Mouse (Mus musculus): ENCODE results near the gene Prr22. TPM values are rescaled to one million over a fixed set of nuclear protein-coding genes. Genes with fewer than 3 reads are reported as not detected.

Prr22 gene
- polyA plus RNA-seq, 1 experiment, result 0.16 TPM

DNA sequence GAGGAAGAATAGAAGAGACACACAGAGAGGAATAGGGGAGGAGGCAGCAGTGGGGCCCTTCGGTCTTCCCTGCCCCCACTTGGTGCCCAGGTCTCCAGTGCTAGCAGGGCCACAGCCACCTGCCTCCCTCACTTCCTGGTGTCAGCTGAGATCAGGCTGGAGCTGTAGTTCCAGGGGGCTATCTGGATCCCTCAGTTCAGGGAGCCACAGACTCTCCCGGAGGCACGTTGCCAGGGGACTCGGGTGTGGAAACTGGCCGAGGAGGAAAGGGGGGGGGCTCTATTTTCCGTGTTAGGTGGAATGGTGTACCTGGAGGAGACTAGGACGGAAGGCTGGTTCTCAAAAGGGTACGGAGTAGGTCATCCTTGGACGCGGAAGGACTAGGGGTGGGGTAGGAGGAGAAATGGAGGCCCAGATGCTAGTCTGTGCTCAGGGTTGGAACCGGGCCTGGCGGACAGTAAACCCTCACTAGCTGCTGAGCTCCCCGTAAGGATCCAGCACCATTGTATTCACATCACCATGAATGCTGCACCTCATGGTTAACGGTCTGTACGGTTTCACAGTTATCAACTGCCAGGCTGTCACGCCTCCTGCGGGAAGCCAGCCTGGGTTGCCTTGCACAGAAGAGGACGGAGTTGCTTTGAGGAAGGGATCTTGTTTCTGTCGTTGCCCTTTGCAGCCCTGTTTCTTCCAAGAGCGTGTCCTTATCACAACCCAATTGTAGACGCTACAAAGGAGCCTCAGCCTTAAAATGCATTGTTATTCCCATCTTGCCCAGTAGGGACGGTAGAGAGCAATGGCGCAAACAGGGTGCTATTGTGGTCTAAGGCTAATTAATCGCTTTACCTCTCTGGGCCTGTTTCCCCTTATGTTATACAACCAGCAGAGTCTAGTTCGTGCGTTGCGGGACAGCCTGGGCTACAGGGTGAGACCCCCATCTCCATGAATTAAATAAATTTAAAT lies 7.0 kb upstream of the Prr22 start:
- H3K79me2 ChIP-seq (ENCODE audit: control insufficient read depth, insufficient read depth), result no peaks in the 10 kb centered on the region
- H3K4me3 ChIP-seq, result peak overlapping the region; percentile 19
- no peaks in the 10 kb centered on the region for H3K36me3 ChIP-seq (ENCODE audit: control insufficient read depth, insufficient read depth)
- H3ac ChIP-seq (ENCODE audit: control insufficient read depth, insufficient read length), result no peak overlapping the region
- TF ChIP-seq MYOG (IDR thresholded peaks at IDR 0.05; ENCODE audit: control insufficient read depth in 1 of 3, insufficient read depth in 1 of 3, insufficient read length in 2 of 3, low read depth in 2 of 3) (no peak), TCF3 (IDR thresholded peaks at IDR 0.05; ENCODE audit: insufficient read length, low read depth) (no peak), SRF (IDR thresholded peaks at IDR 0.05; ENCODE audit: control insufficient read depth, insufficient read length, low read depth) (no peak), MAX (IDR thresholded peaks at IDR 0.05; ENCODE audit: low read depth) (no peak), E2F4 (IDR thresholded peaks at IDR 0.05; ENCODE audit: insufficient read depth) (no peak), USF1 (IDR thresholded peaks at IDR 0.05; ENCODE audit: low read depth) (no peak), TCF12 (IDR thresholded peaks at IDR 0.05; ENCODE audit: insufficient read depth, poor library complexity, severe bottlenecking) (no peak), CEBPB (IDR thresholded peaks at IDR 0.05; ENCODE audit: insufficient read depth, poor library complexity, severe bottlenecking) (no peak), POLR2A (IDR thresholded peaks at IDR 0.05; ENCODE audit: insufficient read length, low read depth) (no peak), REST (IDR thresholded peaks at IDR 0.05; ENCODE audit: insufficient read depth, insufficient read length) (no peak), POLR2AphosphoS2 (IDR thresholded peaks at IDR 0.05; ENCODE audit: insufficient read length, low read depth) (no peak), MYOD1 (IDR thresholded peaks at IDR 0.05; ENCODE audit: control insufficient read depth in 1 of 3, insufficient read length in 2 of 3, low read depth in 2 of 3) (no peak)
- no peaks in the 10 kb centered on the region for H3K27me3 ChIP-seq (ENCODE audit: control insufficient read depth, insufficient read depth, insufficient read length)
- H3K4me2 ChIP-seq (ENCODE audit: low read depth), result no peak overlapping the region

DNA sequence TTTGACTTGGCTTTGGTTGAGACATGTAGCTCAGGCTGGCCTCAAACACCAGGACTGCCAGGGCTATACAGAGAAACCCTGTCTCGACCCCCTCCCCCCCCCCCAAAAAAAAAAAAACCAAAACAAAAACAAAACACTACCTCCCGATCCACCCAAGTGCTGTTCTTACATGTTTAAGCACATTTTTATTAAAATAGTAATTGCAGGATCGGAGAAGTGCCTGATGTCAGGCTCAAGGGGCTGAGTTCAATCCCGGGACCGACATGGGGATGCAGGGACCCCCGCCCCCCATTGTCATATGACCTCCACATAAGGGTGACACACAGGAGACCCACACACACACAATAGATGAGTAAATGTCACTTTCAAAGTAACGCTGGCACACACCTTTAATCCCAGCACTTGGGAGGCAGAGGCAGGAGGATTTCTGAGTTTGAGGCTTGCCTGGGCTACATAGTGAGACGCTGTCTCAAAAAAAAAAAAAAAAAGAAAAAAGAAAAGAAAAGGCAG lies 6.3 kb upstream of the Prr22 start:
- Histone ChIP-seq H3ac (ENCODE audit: control insufficient read depth, insufficient read length) (no peak overlapping the region), H3K4me2 (ENCODE audit: low read depth) (peak overlapping the region; percentile 62), H3K4me3 (peak overlapping the region; percentile 73), H3K79me2 (ENCODE audit: control insufficient read depth, insufficient read depth) (no peaks in the 10 kb centered on the region), H3K27me3 (ENCODE audit: control insufficient read depth, insufficient read depth, insufficient read length) (no peaks in the 10 kb centered on the region), H3K36me3 (ENCODE audit: control insufficient read depth, insufficient read depth) (no peaks in the 10 kb centered on the region)
- TF ChIP-seq MYOG (IDR thresholded peaks at IDR 0.05; ENCODE audit: control insufficient read depth in 1 of 3, insufficient read depth in 1 of 3, insufficient read length in 2 of 3, low read depth in 2 of 3), result no peak
- no peak for TF ChIP-seq MAX (IDR thresholded peaks at IDR 0.05; ENCODE audit: low read depth)
- no peak for TF ChIP-seq TCF12 (IDR thresholded peaks at IDR 0.05; ENCODE audit: insufficient read depth, poor library complexity, severe bottlenecking)
- TF ChIP-seq SRF (IDR thresholded peaks at IDR 0.05; ENCODE audit: control insufficient read depth, insufficient read length, low read depth), result no peak
- TF ChIP-seq CEBPB (IDR thresholded peaks at IDR 0.05; ENCODE audit: insufficient read depth, poor library complexity, severe bottlenecking), result no peak
- no peak for TF ChIP-seq TCF3 (IDR thresholded peaks at IDR 0.05; ENCODE audit: insufficient read length, low read depth)
- no peak for TF ChIP-seq POLR2AphosphoS2 (IDR thresholded peaks at IDR 0.05; ENCODE audit: insufficient read length, low read depth)
- no peak for TF ChIP-seq REST (IDR thresholded peaks at IDR 0.05; ENCODE audit: insufficient read depth, insufficient read length)
- TF ChIP-seq MYOD1 (IDR thresholded peaks at IDR 0.05; ENCODE audit: control insufficient read depth in 1 of 3, insufficient read length in 2 of 3, low read depth in 2 of 3), result no peak

- peak; percentile 55 for TF ChIP-seq SRF (IDR thresholded peaks at IDR 0.05; ENCODE audit: control insufficient read depth, insufficient read length, low read depth)
- 0 out of 2 replicates have a peak, but pooled peaks have one; percentile 43 for TF ChIP-seq CEBPB (IDR thresholded peaks at IDR 0.05; ENCODE audit: insufficient read depth, poor library complexity, severe bottlenecking)
- TF ChIP-seq MYOD1 (IDR thresholded peaks at IDR 0.05; ENCODE audit: control insufficient read depth in 1 of 3, insufficient read length in 2 of 3, low read depth in 2 of 3), result peak in 1 of 3 experiments; percentile 6
- peak; percentile 48 for TF ChIP-seq POLR2AphosphoS2 (IDR thresholded peaks at IDR 0.05; ENCODE audit: insufficient read length, low read depth)
- TF ChIP-seq POLR2A (IDR thresholded peaks at IDR 0.05; ENCODE audit: insufficient read length, low read depth), result peak; percentile 69
- no peak for TF ChIP-seq MYOG (IDR thresholded peaks at IDR 0.05; ENCODE audit: control insufficient read depth in 1 of 3, insufficient read depth in 1 of 3, insufficient read length in 2 of 3, low read depth in 2 of 3)
- TF ChIP-seq E2F4 (IDR thresholded peaks at IDR 0.05; ENCODE audit: insufficient read depth), result no peak
- H3K4me2 ChIP-seq (ENCODE audit: low read depth), result peak within 1 kb of the TSS; percentile 91
- H3K79me2 ChIP-seq (ENCODE audit: control insufficient read depth, insufficient read depth), result no peaks in the 10 kb centered on the region
- peak within 1 kb of the TSS; percentile 36 for H3ac ChIP-seq (ENCODE audit: control insufficient read depth, insufficient read length)
- no peaks in the 10 kb centered on the region for H3K27me3 ChIP-seq (ENCODE audit: control insufficient read depth, insufficient read depth, insufficient read length)
- peak within 1 kb of the TSS; percentile 73 for H3K4me3 ChIP-seq
- H3K36me3 ChIP-seq (ENCODE audit: control insufficient read depth, insufficient read depth), result no peaks in the 10 kb centered on the region
These were observed 5.3 kb upstream of the Prr22 start, which contains the start of gene Dus3l for GRCm38 (mm10) chr17:56764474-56765354. Gene Dus3l, plus strand, starts transcription at chr17:56764757.

DNA sequence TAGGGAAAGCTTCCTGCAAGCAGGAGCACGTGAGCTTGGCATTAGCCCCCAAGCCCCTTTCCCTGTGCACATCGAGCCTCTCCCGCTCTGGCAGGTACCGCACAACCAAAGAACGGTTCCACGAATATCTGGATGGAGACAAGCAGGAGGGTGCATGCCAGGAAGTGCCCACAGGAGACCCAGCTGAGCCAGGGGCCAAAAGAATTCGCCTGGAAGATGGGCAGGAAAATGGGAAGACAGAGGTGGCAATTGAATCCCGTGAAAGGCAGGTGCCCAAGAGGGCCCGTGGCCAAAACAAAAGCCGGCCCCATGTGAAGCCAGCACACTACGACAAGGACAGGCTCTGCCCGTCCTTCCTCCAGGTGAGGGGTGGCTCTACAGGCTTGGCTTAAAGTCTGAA lies 4.6 kb upstream of the Prr22 start:
- Histone ChIP-seq H3K4me3 (peak overlapping the region; percentile 73), H3K36me3 (ENCODE audit: control insufficient read depth, insufficient read depth) (no peaks in the 10 kb centered on the region), H3K79me2 (ENCODE audit: control insufficient read depth, insufficient read depth) (no peaks in the 10 kb centered on the region), H3K27me3 (ENCODE audit: control insufficient read depth, insufficient read depth, insufficient read length) (no peaks in the 10 kb centered on the region), H3K4me2 (ENCODE audit: low read depth) (peak overlapping the region; percentile 91), H3ac (ENCODE audit: control insufficient read depth, insufficient read length) (peak overlapping the region; percentile 36)
- TF ChIP-seq CEBPB (IDR thresholded peaks at IDR 0.05; ENCODE audit: insufficient read depth, poor library complexity, severe bottlenecking) (no peak), MYOG (IDR thresholded peaks at IDR 0.05; ENCODE audit: control insufficient read depth in 1 of 3, insufficient read depth in 1 of 3, insufficient read length in 2 of 3, low read depth in 2 of 3) (no peak), TCF12 (IDR thresholded peaks at IDR 0.05; ENCODE audit: insufficient read depth, poor library complexity, severe bottlenecking) (no peak), SRF (IDR thresholded peaks at IDR 0.05; ENCODE audit: control insufficient read depth, insufficient read length, low read depth) (no peak), MYOD1 (IDR thresholded peaks at IDR 0.05; ENCODE audit: control insufficient read depth in 1 of 3, insufficient read length in 2 of 3, low read depth in 2 of 3) (no peak), MAX (IDR thresholded peaks at IDR 0.05; ENCODE audit: low read depth) (no peak), REST (IDR thresholded peaks at IDR 0.05; ENCODE audit: insufficient read depth, insufficient read length) (no peak), TCF3 (IDR thresholded peaks at IDR 0.05; ENCODE audit: insufficient read length, low read depth) (no peak), E2F4 (IDR thresholded peaks at IDR 0.05; ENCODE audit: insufficient read depth) (no peak), POLR2AphosphoS2 (IDR thresholded peaks at IDR 0.05; ENCODE audit: insufficient read length, low read depth) (no peak), USF1 (IDR thresholded peaks at IDR 0.05; ENCODE audit: low read depth) (no peak), POLR2A (IDR thresholded peaks at IDR 0.05; ENCODE audit: insufficient read length, low read depth) (no peak)
